Mouse (Mus musculus): ENCODE measurements around the gene Apba2. TPM values are rescaled to one million over a fixed set of nuclear protein-coding genes. Genes with fewer than 3 reads are reported as not detected.

Apba2 gene
- polyA plus RNA-seq, 1 experiment from 2014 or later, result 169 TPM

GRCm38 (mm10) chr7:64631131-64631530 is 129.6 kb downstream of the Apba2 start:
- Histone ChIP-seq H3K36me3 (replicated peaks; ENCODE audit: control insufficient read depth, insufficient read depth) (no peaks in the 10 kb centered on the region), H3K4me3 (replicated peaks; ENCODE audit: low read length) (no peak overlapping the region), H3K27me3 (ENCODE audit: control insufficient read depth, insufficient read depth, low read length) (no peaks in the 10 kb centered on the region), H3K9ac (no peak overlapping the region), H3K27ac (0 out of 2 replicates have a peak overlapping the region, but pooled peaks have one; percentile 43), H3K4me1 (replicated peaks; ENCODE audit: control insufficient read depth, insufficient read depth, low read length) (peaks cover 44% of the 10 kb centered on the region), H3K9me3 (ENCODE audit: control insufficient read depth, low read length) (no peaks in the 10 kb centered on the region), H3K4me2 (replicated peaks) (no peak overlapping the region)
- no peak for DNase-seq (ENCODE audit: low spot score)
- ATAC-seq (ENCODE audit: low FRiP score), result no peak
- 64% methylated on average over 6 of the region's 6 CpGs for WGBS

GRCm38 (mm10) chr7:64631781-64632351 is 130.4 kb downstream of the Apba2 start:
- Histone ChIP-seq H3K9ac (no peak overlapping the region), H3K4me3 (replicated peaks; ENCODE audit: low read length) (no peak overlapping the region), H3K36me3 (replicated peaks; ENCODE audit: control insufficient read depth, insufficient read depth) (no peaks in the 10 kb centered on the region), H3K4me1 (replicated peaks; ENCODE audit: control insufficient read depth, insufficient read depth, low read length) (peaks cover 44% of the 10 kb centered on the region), H3K27ac (0 out of 2 replicates have a peak overlapping the region, but pooled peaks have one; percentile 43), H3K9me3 (ENCODE audit: control insufficient read depth, low read length) (no peaks in the 10 kb centered on the region), H3K27me3 (ENCODE audit: control insufficient read depth, insufficient read depth, low read length) (no peaks in the 10 kb centered on the region), H3K4me2 (replicated peaks) (no peak overlapping the region)
- no peak for DNase-seq (ENCODE audit: low spot score)
- ATAC-seq (ENCODE audit: low FRiP score), result no peak
- 43% methylated on average over 6 of the region's 6 CpGs for WGBS

GRCm38 (mm10) chr7:64633182-64633581 is 131.7 kb downstream of the Apba2 start:
- peaks cover 35% of the 10 kb centered on the region for H3K4me1 ChIP-seq (replicated peaks; ENCODE audit: control insufficient read depth, insufficient read depth, low read length)
- ATAC-seq (ENCODE audit: low FRiP score) (no peak), DNase-seq (ENCODE audit: low spot score) (no peak)
- WGBS, result 38% methylated on average over 4 of the region's 4 CpGs
- 0 out of 2 replicates have a peak overlapping the region, but pooled peaks have one; percentile 22 for H3K27ac ChIP-seq
- H3K4me3 ChIP-seq (replicated peaks; ENCODE audit: low read length), result no peak overlapping the region
- H3K9me3 ChIP-seq (ENCODE audit: control insufficient read depth, low read length), result 0 out of 2 replicates have a peak, but pooled peaks cover 3% of the 10 kb centered on the region
- no peak overlapping the region for H3K9ac ChIP-seq
- no peak overlapping the region for H3K4me2 ChIP-seq (replicated peaks)
- no peaks in the 10 kb centered on the region for H3K27me3 ChIP-seq (ENCODE audit: control insufficient read depth, insufficient read depth, low read length)
- H3K36me3 ChIP-seq (replicated peaks; ENCODE audit: control insufficient read depth, insufficient read depth), result no peaks in the 10 kb centered on the region

GRCm38 (mm10) chr7:64633916-64634315 is 132.4 kb downstream of the Apba2 start:
- WGBS, result 63% methylated on average over 5 of the region's 5 CpGs
- DNase-seq (ENCODE audit: low spot score) (no peak), ATAC-seq (ENCODE audit: low FRiP score) (no peak)
- no peak overlapping the region for H3K4me2 ChIP-seq (replicated peaks)
- peaks cover 34% of the 10 kb centered on the region for H3K4me1 ChIP-seq (replicated peaks; ENCODE audit: control insufficient read depth, insufficient read depth, low read length)
- no peak overlapping the region for H3K9ac ChIP-seq
- H3K36me3 ChIP-seq (replicated peaks; ENCODE audit: control insufficient read depth, insufficient read depth), result no peaks in the 10 kb centered on the region
- H3K27ac ChIP-seq, result no peak overlapping the region
- H3K27me3 ChIP-seq (ENCODE audit: control insufficient read depth, insufficient read depth, low read length), result no peaks in the 10 kb centered on the region
- H3K4me3 ChIP-seq (replicated peaks; ENCODE audit: low read length), result no peak overlapping the region
- 0 out of 2 replicates have a peak, but pooled peaks cover 4% of the 10 kb centered on the region for H3K9me3 ChIP-seq (ENCODE audit: control insufficient read depth, low read length)

- no peak overlapping the region for H3K27ac ChIP-seq
- peaks cover 33% of the 10 kb centered on the region for H3K4me1 ChIP-seq (replicated peaks; ENCODE audit: control insufficient read depth, insufficient read depth, low read length)
- ATAC-seq (ENCODE audit: low FRiP score) (no peak), DNase-seq (ENCODE audit: low spot score) (no peak)
- H3K9me3 ChIP-seq (ENCODE audit: control insufficient read depth, low read length), result 0 out of 2 replicates have a peak, but pooled peaks cover 4% of the 10 kb centered on the region
- H3K27me3 ChIP-seq (ENCODE audit: control insufficient read depth, insufficient read depth, low read length), result no peaks in the 10 kb centered on the region
- H3K4me3 ChIP-seq (replicated peaks; ENCODE audit: low read length), result no peak overlapping the region
- H3K36me3 ChIP-seq (replicated peaks; ENCODE audit: control insufficient read depth, insufficient read depth), result no peaks in the 10 kb centered on the region
- no peak overlapping the region for H3K4me2 ChIP-seq (replicated peaks)
- no peak overlapping the region for H3K9ac ChIP-seq
Measured at GRCm38 (mm10) chr7:64634482-64634881, 133.0 kb downstream of the Apba2 start.

- Histone ChIP-seq H3K9ac (no peak overlapping the region), H3K4me2 (replicated peaks) (no peak overlapping the region), H3K4me1 (replicated peaks; ENCODE audit: control insufficient read depth, insufficient read depth, low read length) (peaks cover 2% of the 10 kb centered on the region; the same call in 1 of the 2 replicates), H3K9me3 (ENCODE audit: control insufficient read depth, low read length) (0 out of 2 replicates have a peak, but pooled peaks cover 4% of the 10 kb centered on the region), H3K36me3 (replicated peaks; ENCODE audit: control insufficient read depth, insufficient read depth) (no peaks in the 10 kb centered on the region; the same call in 1 of the 2 replicates), H3K27me3 (ENCODE audit: control insufficient read depth, insufficient read depth, low read length) (no peaks in the 10 kb centered on the region), H3K4me3 (replicated peaks; ENCODE audit: low read length) (no peak overlapping the region), H3K27ac (no peak overlapping the region)
- no peak for ATAC-seq (ENCODE audit: low FRiP score)
- DNase-seq (ENCODE audit: low spot score), result no peak
- WGBS, result 63% methylated on average over 4 of the region's 4 CpGs
Measured at GRCm38 (mm10) chr7:64638922-64639321, 137.4 kb downstream of the Apba2 start.

- Histone ChIP-seq H3K4me2 (replicated peaks) (no peak overlapping the region), H3K27me3 (ENCODE audit: control insufficient read depth, insufficient read depth, low read length) (no peaks in the 10 kb centered on the region), H3K36me3 (replicated peaks; ENCODE audit: control insufficient read depth, insufficient read depth) (no peaks in the 10 kb centered on the region; the same call in 1 of the 2 replicates), H3K9me3 (ENCODE audit: control insufficient read depth, low read length) (0 out of 2 replicates have a peak, but pooled peaks cover 4% of the 10 kb centered on the region), H3K9ac (no peak overlapping the region), H3K27ac (no peak overlapping the region), H3K4me1 (replicated peaks; ENCODE audit: control insufficient read depth, insufficient read depth, low read length) (no peaks in the 10 kb centered on the region), H3K4me3 (replicated peaks; ENCODE audit: low read length) (no peak overlapping the region)
- ATAC-seq (ENCODE audit: low FRiP score) (peak; percentile 12; the same call in 1 of the 2 replicates), DNase-seq (ENCODE audit: low spot score) (no peak)
- WGBS, result 77% methylated on average over 3 of the region's 3 CpGs
Measured at GRCm38 (mm10) chr7:64640651-64641050, 139.1 kb downstream of the Apba2 start.

- Histone ChIP-seq H3K4me2 (replicated peaks) (no peak overlapping the region), H3K4me3 (replicated peaks; ENCODE audit: low read length) (no peak overlapping the region), H3K9ac (no peak overlapping the region), H3K27me3 (ENCODE audit: control insufficient read depth, insufficient read depth, low read length) (no peaks in the 10 kb centered on the region), H3K9me3 (ENCODE audit: control insufficient read depth, low read length) (0 out of 2 replicates have a peak, but pooled peaks cover 4% of the 10 kb centered on the region), H3K4me1 (replicated peaks; ENCODE audit: control insufficient read depth, insufficient read depth, low read length) (no peaks in the 10 kb centered on the region), H3K36me3 (replicated peaks; ENCODE audit: control insufficient read depth, insufficient read depth) (no peaks in the 10 kb centered on the region; the same call in 1 of the 2 replicates), H3K27ac (no peak overlapping the region)
- ATAC-seq (ENCODE audit: low FRiP score) (no peak), DNase-seq (ENCODE audit: low spot score) (no peak)
- WGBS, result 68% methylated on average over 1 of the region's 1 CpGs
Measured at GRCm38 (mm10) chr7:64642903-64643302, 141.4 kb downstream of the Apba2 start.

- no peak overlapping the region for H3K4me2 ChIP-seq (replicated peaks)
- ATAC-seq (ENCODE audit: low FRiP score), result no peak
- no peak overlapping the region for H3K9ac ChIP-seq
- no peak overlapping the region for H3K4me3 ChIP-seq (replicated peaks; ENCODE audit: low read length)
- no peaks in the 10 kb centered on the region for H3K9me3 ChIP-seq (ENCODE audit: control insufficient read depth, low read length)
- no peaks in the 10 kb centered on the region for H3K27me3 ChIP-seq (ENCODE audit: control insufficient read depth, insufficient read depth, low read length)
- WGBS, result 84% methylated on average over 3 of the region's 3 CpGs
- DNase-seq (ENCODE audit: low spot score), result no peak
- peaks cover 7% of the 10 kb centered on the region; the same call in 1 of the 2 replicates for H3K4me1 ChIP-seq (replicated peaks; ENCODE audit: control insufficient read depth, insufficient read depth, low read length)
- H3K36me3 ChIP-seq (replicated peaks; ENCODE audit: control insufficient read depth, insufficient read depth), result no peaks in the 10 kb centered on the region; the same call in 1 of the 2 replicates
- no peak overlapping the region for H3K27ac ChIP-seq
Measured at GRCm38 (mm10) chr7:64645458-64645857, 144.0 kb downstream of the Apba2 start.
